8 mouse cellular contexts compared by ENCODE assay signal in genomic region chr5:18445969-18446368, GRCm38 (mm10).
DNase-seq lines count a peak whose midpoint lies in the region; TF ChIP-seq lines count a peak whose summit lies in the region.
"Had no signal": no experiment of that assay in that cellular context is flagged by ENCODE, and none has a peak within 500 bp of the region (broad histone marks: within the 10 kb centered on the region; RNA-seq: fewer than 3 reads in every experiment).

No protein-coding gene starts in this region.

- H3K27ac ChIP-seq in cortical plate, adult 2 months (ENCODE audit: insufficient read depth, low read length) = no peak overlapping the region
- H3K27ac ChIP-seq: heart, embryonic 13.5 days had no signal

- DNase-seq in ES-CJ7 (ENCODE audit: low read depth, low spot score) (peak; percentile 91), ZHBTc4 (ENCODE audit: low read depth, low spot score) (peak; percentile 89)
- DNase-seq in heart, postnatal 10 days = peak; percentile 71 to 81
- peak; percentile 35 for DNase-seq in large intestine, adult 2 months (ENCODE audit: low read depth, low spot score)
- peak; percentile 45 for DNase-seq in lung, adult 2 months
- DNase-seq in right cerebral cortex, adult 18-20 months = peak; percentile 82

- no peak overlapping the region for H3K4me3 ChIP-seq in cortical plate, adult 2 months (ENCODE audit: insufficient read depth, low read length)
- H3K4me3 ChIP-seq in lung, adult 2 months (replicated peaks; ENCODE audit: extremely low read depth, low read depth, low read length) = no peak overlapping the region
- H3K4me3 ChIP-seq: heart, embryonic 13.5 days had no signal

- intact Hi-C loops in heart, postnatal 10 days (cut with DNase I) = loop anchor here (1.0 kb wide), 1 partner anchor 358 kb away; no protein-coding TSS in a partner anchor

- peak; percentile 55; the same call in 1 of the 2 replicates for TF ChIP-seq CTCF in cortical plate, adult 2 months (IDR thresholded peaks at IDR 0.05; ENCODE audit: extremely low read depth, insufficient read depth, low read length)
- TF ChIP-seq CTCF in lung, adult 2 months (IDR thresholded peaks at IDR 0.05; ENCODE audit: insufficient read depth, low read length) = no peak

- no peaks in the 10 kb centered on the region for H3K4me1 ChIP-seq in cortical plate, adult 2 months (ENCODE audit: control insufficient read depth, insufficient read depth, low read length)
- no peaks in the 10 kb centered on the region for H3K4me1 ChIP-seq in lung, adult 2 months (ENCODE audit: control insufficient read depth, insufficient read depth, low read length)
- H3K4me1 ChIP-seq: heart, embryonic 13.5 days had no signal

- WGBS in large intestine, adult 2 months = 14% methylated on average over 8 of the region's 8 CpGs
- 17% methylated on average over 8 of the region's 8 CpGs for WGBS in lung, adult 2 months

- no peak for TF ChIP-seq POLR2A in cortical plate, adult 2 months (IDR thresholded peaks at IDR 0.05; ENCODE audit: extremely low read depth, insufficient read depth, low read length)
- no peak for TF ChIP-seq POLR2A in lung, adult 2 months (IDR thresholded peaks at IDR 0.05; ENCODE audit: borderline replicate concordance, extremely low read depth, low read depth, low read length)

Comparison
In these comparisons a context has a peak if more than half of its experiments do, and no peak if none do; other contexts are left out.
1. DNase-seq: peak in every context shown above with its lines; median percentile 91 in ES-CJ7; 89 in ZHBTc4; 82 in right cerebral cortex, adult 18-20 months; 76 in heart, postnatal 10 days; 45 in lung, adult 2 months; 35 in large intestine, adult 2 months.